Mouse (Mus musculus) limb, embryonic 11.5 days (tissue): Measurements from ENCODE around the gene Cldn10. TPM values are rescaled to one million over a fixed set of nuclear protein-coding genes. Genes with fewer than 3 reads are reported as not detected.
"Not testable (repeated sequence)": the region's sequence is repeated elsewhere in the genome, so short reads cannot be mapped to it uniquely, and the experiment has no call there.

Experiments used
- ATAC-seq: fragments of 200-750 bp; cut with Nextera tagmentation; 2 replicates; pipeline ENCODE4 v1.8.0; 2017; ENCODE audit warnings: low read depth; ENCODE audit not compliant: insufficient number of reproducible peaks, low FRiP score, low TSS enrichment
- DNase-seq: peaks from one replicate; pipeline ENCODE4 v3.0.0-alpha.2; 2015; ENCODE audit warnings: low spot score
- H3K27ac ChIP-seq: fragments of 300-500 bp; sonication (generic); replicated peaks from 2 replicates; pipeline ENCODE4 v1.5.1; 2014; ENCODE audit warnings: low read depth, mild to moderate bottlenecking, low read length
- H3K27me3 ChIP-seq: fragments of 300-500 bp; sonication (generic); 2 replicates; pipeline ENCODE4 v1.6.1; 2014; ENCODE audit warnings: mild to moderate bottlenecking, low read length, mixed read lengths; ENCODE audit not compliant: control insufficient read depth, insufficient read depth
- H3K36me3 ChIP-seq: fragments of 300-500 bp; sonication (generic); 2 replicates; pipeline ENCODE4 v1.6.1; 2014; ENCODE audit warnings: mild to moderate bottlenecking, low read length, moderate library complexity, mixed read lengths; ENCODE audit not compliant: control insufficient read depth, insufficient read depth
- H3K4me1 ChIP-seq: fragments of 300-500 bp; sonication (generic); 2 replicates; pipeline ENCODE4 v1.6.1; 2014; ENCODE audit warnings: low read length, mixed read lengths; ENCODE audit not compliant: control insufficient read depth, insufficient read depth
- H3K4me2 ChIP-seq: fragments of 300-500 bp; sonication (generic); 2 replicates; pipeline ENCODE4 v1.6.1; 2014; ENCODE audit warnings: low read depth, mild to moderate bottlenecking, moderate library complexity; ENCODE audit not compliant: severe bottlenecking
- H3K4me3 ChIP-seq: fragments of 300-500 bp; sonication (generic); 2 replicates; pipeline ENCODE4 v1.5.1; 2014; ENCODE audit warnings: low read depth, low read length
- H3K9ac ChIP-seq: fragments of 300-500 bp; sonication (generic); 2 replicates; pipeline ENCODE4 v1.6.1; 2014; ENCODE audit warnings: mild to moderate bottlenecking, low read length
- H3K9me3 ChIP-seq: fragments of 300-500 bp; sonication (generic); 2 replicates; pipeline ENCODE4 v1.6.1; 2016; ENCODE audit warnings: low read length; ENCODE audit not compliant: control insufficient read depth
- WGBS: fragments of 180-500 bp; shearing (Covaris S2); extraction: QIAGEN DNeasy Blood & Tissue Kit; methylation state at CpG from one replicate; pipeline ENCODE4 v1.1.7; 2014; 5-methylcytosine and 5-hydroxymethylcytosine counted together
- polyA plus RNA-seq: library from polyadenylated mRNA; unstranded; fragments of >200 nt; fragmentation: Nextera tagmentation; extraction: Ambion mirVana; gene quantifications from 2 replicates; pipeline ENCODE4 v1.2.1, GENCODE M21; 2014

The Cldn10 gene
- polyA plus RNA-seq, 1 experiment from 2014 or later: 1.2 TPM

DNA sequence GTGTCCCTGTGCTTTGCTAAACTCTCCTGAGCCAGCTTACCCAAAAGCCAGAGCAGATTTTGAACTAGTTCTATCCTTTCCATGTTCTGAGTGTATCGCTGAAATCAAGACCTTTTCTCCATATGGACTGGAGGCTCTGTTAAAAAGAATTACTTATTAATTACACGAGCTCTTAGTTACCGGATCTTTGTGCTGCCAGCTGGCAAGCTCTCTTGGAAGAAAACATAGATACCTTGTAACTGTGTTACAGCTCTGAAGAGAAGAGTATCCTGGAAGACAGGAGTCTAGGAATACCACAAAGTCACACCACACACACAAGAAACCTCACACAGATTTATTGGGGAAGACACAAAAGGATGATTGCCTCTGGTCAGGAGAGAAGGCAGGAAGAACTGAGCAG lies 31.1 kb upstream of the Cldn10 start:
- no peak overlapping the region for H3K4me2 ChIP-seq
- H3K4me1 ChIP-seq: no peaks in the 10 kb centered on the region
- no peaks in the 10 kb centered on the region for H3K9me3 ChIP-seq
- H3K9ac ChIP-seq: no peak overlapping the region
- no peak overlapping the region for H3K27ac ChIP-seq
- 89% methylated on average over 3 of the region's 3 CpGs for WGBS
- no peaks in the 10 kb centered on the region for H3K27me3 ChIP-seq
- no peak overlapping the region for H3K4me3 ChIP-seq
- DNase-seq (no peak), ATAC-seq (no peak)
- no peaks in the 10 kb centered on the region for H3K36me3 ChIP-seq

DNA sequence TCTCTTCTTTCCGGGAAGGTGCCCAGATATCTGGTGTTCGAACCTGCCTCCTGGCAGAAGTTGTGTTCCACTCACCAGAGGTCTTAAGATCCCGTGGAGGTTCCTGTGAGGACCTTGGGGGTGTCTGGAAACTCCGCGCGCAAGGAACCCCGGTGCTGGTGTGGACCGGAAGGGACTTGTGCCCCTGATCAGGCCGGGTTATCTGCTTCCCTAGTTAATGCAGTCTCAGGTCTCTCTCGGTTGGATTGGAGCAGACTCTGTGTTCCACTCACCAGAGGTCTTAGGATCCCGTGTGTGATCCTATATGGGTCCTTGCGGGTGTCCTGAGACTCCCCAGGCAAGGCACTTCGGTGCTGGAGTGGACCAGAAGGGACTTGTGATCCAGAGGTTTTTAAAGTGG lies 24.3 kb upstream of the Cldn10 start:
- not testable (repeated sequence) for ATAC-seq, H3K27me3 ChIP-seq, H3K9me3 ChIP-seq, H3K36me3 ChIP-seq, H3K4me1 ChIP-seq, DNase-seq, H3K4me3 ChIP-seq, H3K4me2 ChIP-seq, H3K9ac ChIP-seq, H3K27ac ChIP-seq
- 92% methylated on average over 13 of the region's 13 CpGs for WGBS

- no peak for DNase-seq
- H3K27ac ChIP-seq: no peak overlapping the region
- no peaks in the 10 kb centered on the region for H3K4me1 ChIP-seq
- H3K4me3 ChIP-seq: no peak overlapping the region
- ATAC-seq: no peak
- H3K9ac ChIP-seq: no peak overlapping the region
- 89% methylated on average over 9 of the region's 9 CpGs for WGBS
- no peak overlapping the region for H3K4me2 ChIP-seq
- no peaks in the 10 kb centered on the region for H3K36me3 ChIP-seq
- no peaks in the 10 kb centered on the region for H3K27me3 ChIP-seq
- H3K9me3 ChIP-seq: no peaks in the 10 kb centered on the region
Measured at GRCm38 (mm10) chr14:118763917-118764495, 23.7 kb upstream of the Cldn10 start.

GRCm38 (mm10) chr14:118765306-118765705 lies 22.4 kb upstream of the Cldn10 start:
- Histone ChIP-seq H3K27me3 (no peaks in the 10 kb centered on the region), H3K4me3 (no peak overlapping the region), H3K36me3 (no peaks in the 10 kb centered on the region), H3K4me1 (no peaks in the 10 kb centered on the region), H3K27ac (no peak overlapping the region), H3K9me3 (no peaks in the 10 kb centered on the region), H3K4me2 (no peak overlapping the region), H3K9ac (no peak overlapping the region)
- ATAC-seq: no peak
- WGBS: 89% methylated on average over 7 of the region's 7 CpGs
- no peak for DNase-seq

DNA sequence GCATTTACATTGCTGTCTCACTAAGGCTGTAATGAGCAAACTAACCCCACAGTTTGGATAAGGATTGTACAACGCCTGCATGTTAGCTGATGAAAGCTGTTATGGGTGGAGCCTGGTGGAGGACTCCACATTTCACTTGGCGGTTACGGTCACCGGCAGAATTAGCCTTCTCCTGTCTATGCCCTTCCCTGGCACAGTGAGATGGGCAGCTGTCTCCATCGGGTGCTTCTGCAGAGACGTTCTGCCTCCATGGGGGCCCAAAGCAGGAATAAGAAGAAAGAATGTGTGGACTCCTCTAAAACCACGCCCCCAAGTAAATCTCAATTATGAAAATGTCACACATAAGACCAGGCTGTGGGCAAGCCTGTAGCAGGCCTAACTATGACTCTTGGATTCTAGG lies 21.8 kb upstream of the Cldn10 start:
- no peaks in the 10 kb centered on the region for H3K36me3 ChIP-seq
- H3K4me1 ChIP-seq: no peaks in the 10 kb centered on the region
- DNase-seq (no peak), ATAC-seq (no peak)
- H3K4me2 ChIP-seq: no peak overlapping the region
- H3K27me3 ChIP-seq: no peaks in the 10 kb centered on the region
- H3K9ac ChIP-seq: no peak overlapping the region
- no peak overlapping the region for H3K4me3 ChIP-seq
- H3K9me3 ChIP-seq: no peaks in the 10 kb centered on the region
- no peak overlapping the region for H3K27ac ChIP-seq
- 79% methylated on average over 7 of the region's 7 CpGs for WGBS

- 74% methylated on average over 5 of the region's 5 CpGs for WGBS
- Histone ChIP-seq H3K9me3 (no peaks in the 10 kb centered on the region), H3K36me3 (no peaks in the 10 kb centered on the region), H3K27me3 (no peaks in the 10 kb centered on the region), H3K4me3 (no peak overlapping the region), H3K4me2 (no peak overlapping the region), H3K4me1 (no peaks in the 10 kb centered on the region), H3K27ac (no peak overlapping the region), H3K9ac (no peak overlapping the region)
- DNase-seq (no peak), ATAC-seq (no peak)
Measured at GRCm38 (mm10) chr14:118766368-118766767, 21.3 kb upstream of the Cldn10 start.

DNA sequence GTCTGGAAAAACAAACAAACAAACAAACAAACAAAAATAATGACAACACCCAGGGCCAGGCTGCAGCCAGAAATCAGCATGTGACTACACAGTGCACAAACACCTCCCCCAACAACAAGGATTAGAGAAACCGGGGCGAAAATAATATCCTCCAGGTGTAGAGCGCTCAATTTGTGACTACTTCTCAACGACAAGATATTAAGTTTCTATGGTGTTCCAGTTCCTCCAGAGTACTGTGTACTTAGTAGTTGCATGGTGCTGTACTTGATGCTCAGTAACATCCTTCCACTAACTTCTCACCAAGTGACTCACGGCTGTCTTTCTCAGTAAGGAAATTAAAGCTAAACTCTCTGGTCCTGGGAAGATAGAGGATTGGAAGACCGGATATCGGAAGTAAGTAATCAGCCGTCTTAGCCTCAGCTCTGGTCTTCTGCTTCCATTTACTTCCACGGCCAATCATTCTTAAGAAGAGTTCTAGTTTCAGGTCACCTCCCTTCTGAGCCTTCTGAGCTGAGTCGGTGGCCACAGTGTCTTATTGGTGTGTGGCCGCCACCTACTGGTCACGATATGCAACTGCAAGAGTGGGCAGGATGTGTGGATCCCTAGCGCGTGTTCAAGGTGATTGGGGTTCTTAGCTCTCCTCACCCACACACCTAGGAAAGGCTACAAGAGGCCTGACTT lies 19.9 kb upstream of the Cldn10 start:
- no peak overlapping the region for H3K9ac ChIP-seq
- H3K27ac ChIP-seq: no peak overlapping the region
- peak; percentile 82 for DNase-seq
- ATAC-seq: peak; percentile 83; the same call in 1 of the 2 replicates
- H3K4me2 ChIP-seq: no peak overlapping the region
- H3K27me3 ChIP-seq: no peaks in the 10 kb centered on the region
- WGBS: 28% methylated on average over 14 of the region's 14 CpGs
- H3K4me3 ChIP-seq: no peak overlapping the region
- no peaks in the 10 kb centered on the region for H3K9me3 ChIP-seq
- H3K36me3 ChIP-seq: no peaks in the 10 kb centered on the region
- no peaks in the 10 kb centered on the region for H3K4me1 ChIP-seq

GRCm38 (mm10) chr14:118768354-118768713 lies 19.4 kb upstream of the Cldn10 start:
- H3K27ac ChIP-seq: no peak overlapping the region
- H3K4me3 ChIP-seq: no peak overlapping the region
- H3K27me3 ChIP-seq: no peaks in the 10 kb centered on the region
- ATAC-seq (peak; percentile 13; the same call in 1 of the 2 replicates), DNase-seq (no peak)
- H3K4me1 ChIP-seq: no peaks in the 10 kb centered on the region
- no peak overlapping the region for H3K9ac ChIP-seq
- no peaks in the 10 kb centered on the region for H3K9me3 ChIP-seq
- 57% methylated on average over 17 of the region's 17 CpGs for WGBS
- H3K36me3 ChIP-seq: no peaks in the 10 kb centered on the region
- H3K4me2 ChIP-seq: no peak overlapping the region

DNA sequence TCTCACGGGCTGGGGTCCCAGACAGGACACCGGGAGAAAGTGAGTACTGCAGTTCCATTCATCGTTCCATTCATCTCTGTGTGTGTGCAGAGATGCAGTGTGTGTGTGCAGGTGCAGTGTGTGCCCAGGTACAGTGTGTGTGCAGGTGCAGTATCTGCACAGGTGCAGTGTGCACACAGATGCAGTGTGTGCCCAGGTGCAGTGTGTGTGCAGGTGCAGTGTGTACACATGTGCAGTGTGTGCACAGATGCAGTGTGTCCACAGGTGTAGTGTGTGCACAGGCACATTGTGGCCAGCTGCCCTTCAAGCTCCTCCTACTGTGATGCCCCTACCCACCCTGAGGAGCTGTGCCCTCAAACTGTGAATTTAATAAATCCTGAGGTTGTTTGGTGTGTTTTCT lies 14.0 kb upstream of the Cldn10 start:
- H3K4me3 ChIP-seq: no peak overlapping the region
- DNase-seq (no peak), ATAC-seq (no peak)
- no peaks in the 10 kb centered on the region for H3K9me3 ChIP-seq
- H3K4me2 ChIP-seq: no peak overlapping the region
- no peak overlapping the region for H3K9ac ChIP-seq
- WGBS: 94% methylated on average over 3 of the region's 3 CpGs
- H3K4me1 ChIP-seq: no peaks in the 10 kb centered on the region
- no peaks in the 10 kb centered on the region for H3K27me3 ChIP-seq
- no peak overlapping the region for H3K27ac ChIP-seq
- no peaks in the 10 kb centered on the region for H3K36me3 ChIP-seq
